Mouse (Mus musculus) neural tube, embryonic 15.5 days (tissue): Measurements from ENCODE around the gene Card9. TPM values are rescaled to one million over a fixed set of nuclear protein-coding genes. Genes with fewer than 3 reads are reported as not detected.
"Not testable (repeated sequence)": the region's sequence is repeated elsewhere in the genome, so short reads cannot be mapped to it uniquely, and the experiment has no call there.

Source experiments
- ATAC-seq: fragments of 200-750 bp; cut with Nextera tagmentation; 2 replicates; pipeline ENCODE4 v1.8.0; 2017; ENCODE audit warnings: mild to moderate bottlenecking, moderate TSS enrichment, moderate library complexity; ENCODE audit not compliant: low FRiP score
- H3K27ac ChIP-seq: fragments of 300-500 bp; sonication (generic); replicated peaks from 2 replicates; pipeline ENCODE4 v1.5.1; 2015; ENCODE audit warnings: mild to moderate bottlenecking, inconsistent platforms
- H3K27me3 ChIP-seq: fragments of 300-500 bp; sonication (generic); replicated peaks from 2 replicates; pipeline ENCODE4 v1.6.1; 2015; ENCODE audit warnings: inconsistent platforms
- H3K36me3 ChIP-seq: fragments of 300-500 bp; sonication (generic); 2 replicates; pipeline ENCODE4 v1.6.1; 2015; ENCODE audit warnings: inconsistent platforms
- H3K4me1 ChIP-seq: fragments of 300-500 bp; sonication (generic); 2 replicates; pipeline ENCODE4 v1.6.1; 2015; ENCODE audit warnings: inconsistent platforms
- H3K4me2 ChIP-seq: fragments of 300-500 bp; sonication (generic); 2 replicates; pipeline ENCODE4 v1.6.1; 2015; ENCODE audit warnings: inconsistent platforms, mild to moderate bottlenecking, moderate library complexity
- H3K4me3 ChIP-seq: fragments of 300-500 bp; sonication (generic); replicated peaks from 2 replicates; pipeline ENCODE4 v1.5.1; 2015; ENCODE audit warnings: mild to moderate bottlenecking, inconsistent platforms
- H3K9ac ChIP-seq: fragments of 300-500 bp; sonication (generic); replicated peaks from 2 replicates; pipeline ENCODE4 v1.6.1; 2015; ENCODE audit warnings: mild to moderate bottlenecking, inconsistent platforms
- H3K9me3 ChIP-seq: fragments of 300-500 bp; sonication (generic); replicated peaks from 2 replicates; pipeline ENCODE4 v1.6.1; 2016; ENCODE audit warnings: inconsistent platforms
- WGBS: fragments of 180-500 bp; shearing (Covaris S2); methylation state at CpG from one replicate; pipeline ENCODE4 v1.1.7; 2015; ENCODE audit warnings: mixed read lengths; 5-methylcytosine and 5-hydroxymethylcytosine counted together
- polyA plus RNA-seq: library from polyadenylated mRNA; unstranded; fragments of >200 nt; fragmentation: Nextera tagmentation; extraction: Ambion mirVana; gene quantifications from 2 replicates; pipeline ENCODE4 v1.2.1, GENCODE M21; 2015

The Card9 gene
- polyA plus RNA-seq, 1 experiment from 2014 or later = 2.1 TPM

GRCm38 (mm10) chr2:26389154-26389690, 28.5 kb upstream of the Card9 start, which contains the start of the genes Entr1 and Pmpca:
Gene Entr1, minus strand, starts transcription at chr2:26389316.
Gene Pmpca, plus strand, starts transcription at chr2:26389339.
- peak within 1 kb of the TSS; percentile 97 for H3K4me2 ChIP-seq
- H3K4me1 ChIP-seq = peaks cover 34% of the 10 kb centered on the region
- no peaks in the 10 kb centered on the region for H3K9me3 ChIP-seq
- H3K4me3 ChIP-seq = peak within 1 kb of the TSS; percentile 74
- ATAC-seq = peak; percentile 92
- WGBS = under 1% methylated on average over 60 of the region's 60 CpGs
- peak within 1 kb of the TSS; percentile 84 for H3K9ac ChIP-seq
- peak within 1 kb of the TSS; percentile 76 for H3K27ac ChIP-seq
- no peaks in the 10 kb centered on the region for H3K27me3 ChIP-seq
- H3K36me3 ChIP-seq = peaks cover 74% of the 10 kb centered on the region

- H3K36me3 ChIP-seq = peaks cover 74% of the 10 kb centered on the region
- peak overlapping the region; percentile 84 for H3K9ac ChIP-seq
- WGBS = under 1% methylated on average over 38 of the region's 45 CpGs
Observed at GRCm38 (mm10) chr2:26388682-26389153, 28.0 kb upstream of the Card9 start.

GRCm38 (mm10) chr2:26387713-26388112, 27.0 kb upstream of the Card9 start:
- Histone ChIP-seq H3K9ac (0 out of 2 replicates have a peak overlapping the region, but pooled peaks have one; percentile 28), H3K9me3 (no peaks in the 10 kb centered on the region), H3K27ac (no peak overlapping the region), H3K4me2 (peak overlapping the region; percentile 97), H3K4me1 (peaks cover 34% of the 10 kb centered on the region), H3K27me3 (no peaks in the 10 kb centered on the region), H3K4me3 (peak overlapping the region; percentile 74), H3K36me3 (peaks cover 74% of the 10 kb centered on the region)
- ATAC-seq = no peak
- 94% methylated on average over 3 of the region's 3 CpGs for WGBS

More at GRCm38 (mm10) chr2:26388682-26389153, 28.0 kb upstream of the Card9 start:
- Histone ChIP-seq H3K4me1 (peaks cover 34% of the 10 kb centered on the region), H3K9me3 (no peaks in the 10 kb centered on the region), H3K4me2 (peak overlapping the region; percentile 97), H3K27ac (peak overlapping the region; percentile 76), H3K4me3 (peak overlapping the region; percentile 74), H3K27me3 (no peaks in the 10 kb centered on the region)
- peak; percentile 64 for ATAC-seq

GRCm38 (mm10) chr2:26380871-26381270, 20.2 kb upstream of the Card9 start:
- H3K4me1 ChIP-seq = peaks cover 26% of the 10 kb centered on the region
- H3K27ac ChIP-seq = peak overlapping the region; percentile 71
- peak overlapping the region; percentile 93 for H3K4me2 ChIP-seq
- 35% methylated on average over 6 of the region's 6 CpGs for WGBS
- ATAC-seq, H3K27me3 ChIP-seq, H3K9me3 ChIP-seq: not testable (repeated sequence)
- H3K36me3 ChIP-seq = peaks cover 68% of the 10 kb centered on the region
- peak overlapping the region; percentile 85 for H3K4me3 ChIP-seq
- peak overlapping the region; percentile 76 for H3K9ac ChIP-seq

- H3K4me2 ChIP-seq = peak within 1 kb of the TSS; percentile 93
- H3K27me3 ChIP-seq = no peaks in the 10 kb centered on the region
- ATAC-seq = peak; percentile 95
- peak within 1 kb of the TSS; percentile 71 for H3K27ac ChIP-seq
- no peaks in the 10 kb centered on the region for H3K9me3 ChIP-seq
- peaks cover 67% of the 10 kb centered on the region for H3K36me3 ChIP-seq
- H3K4me3 ChIP-seq = peak within 1 kb of the TSS; percentile 85
- peak within 1 kb of the TSS; percentile 76 for H3K9ac ChIP-seq
- under 1% methylated on average over 38 of the region's 38 CpGs for WGBS
- peaks cover 26% of the 10 kb centered on the region for H3K4me1 ChIP-seq
Observed at GRCm38 (mm10) chr2:26380131-26380771, 19.5 kb upstream of the Card9 start, which contains the start of gene Snapc4. Gene Snapc4, minus strand, starts transcription at chr2:26380653.

- Histone ChIP-seq H3K27ac (no peak overlapping the region), H3K4me2 (no peak overlapping the region), H3K27me3 (no peaks in the 10 kb centered on the region), H3K9me3 (no peaks in the 10 kb centered on the region), H3K4me1 (no peaks in the 10 kb centered on the region), H3K4me3 (no peak overlapping the region), H3K36me3 (peaks cover 94% of the 10 kb centered on the region), H3K9ac (no peak overlapping the region)
- WGBS = 97% methylated on average over 8 of the region's 8 CpGs
- no peak for ATAC-seq
Observed at GRCm38 (mm10) chr2:26372396-26372795, 11.7 kb upstream of the Card9 start.

- peaks cover 95% of the 10 kb centered on the region for H3K36me3 ChIP-seq
- H3K9me3 ChIP-seq = no peaks in the 10 kb centered on the region
- H3K9ac ChIP-seq = no peak overlapping the region
- H3K27me3 ChIP-seq = no peaks in the 10 kb centered on the region
- H3K27ac ChIP-seq = no peak overlapping the region
- no peak for ATAC-seq
- H3K4me3 ChIP-seq = no peak overlapping the region
- H3K4me1 ChIP-seq = 0 out of 2 replicates have a peak, but pooled peaks cover 2% of the 10 kb centered on the region
- WGBS = 90% methylated on average over 1 of the region's 1 CpGs
- H3K4me2 ChIP-seq = no peak overlapping the region
Observed at GRCm38 (mm10) chr2:26368572-26368971, 7.9 kb upstream of the Card9 start.

GRCm38 (mm10) chr2:26367911-26368310, 7.2 kb upstream of the Card9 start:
- Histone ChIP-seq H3K9me3 (no peaks in the 10 kb centered on the region), H3K27me3 (no peaks in the 10 kb centered on the region), H3K9ac (no peak overlapping the region), H3K36me3 (peaks cover 93% of the 10 kb centered on the region), H3K4me1 (0 out of 2 replicates have a peak, but pooled peaks cover 2% of the 10 kb centered on the region), H3K4me2 (no peak overlapping the region), H3K27ac (no peak overlapping the region), H3K4me3 (no peak overlapping the region)
- WGBS = 91% methylated on average over 6 of the region's 6 CpGs
- no peak for ATAC-seq

- peaks cover 67% of the 10 kb centered on the region for H3K36me3 ChIP-seq
- no peak for ATAC-seq
Observed at GRCm38 (mm10) chr2:26364738-26365465, 4.2 kb upstream of the Card9 start.

GRCm38 (mm10) chr2:26363481-26363880, 2.8 kb upstream of the Card9 start:
- Histone ChIP-seq H3K4me2 (no peak overlapping the region), H3K9me3 (no peaks in the 10 kb centered on the region), H3K27ac (no peak overlapping the region), H3K4me1 (0 out of 2 replicates have a peak, but pooled peaks cover 2% of the 10 kb centered on the region), H3K27me3 (no peaks in the 10 kb centered on the region), H3K4me3 (no peak overlapping the region), H3K9ac (no peak overlapping the region), H3K36me3 (peaks cover 52% of the 10 kb centered on the region)
- WGBS = 89% methylated on average over 5 of the region's 5 CpGs
- no peak for ATAC-seq

More at GRCm38 (mm10) chr2:26364738-26365465, 4.2 kb upstream of the Card9 start:
- Histone ChIP-seq H3K27me3 (no peaks in the 10 kb centered on the region), H3K4me2 (no peak overlapping the region), H3K9me3 (no peaks in the 10 kb centered on the region), H3K9ac (no peak overlapping the region), H3K4me3 (no peak overlapping the region), H3K4me1 (0 out of 2 replicates have a peak, but pooled peaks cover 2% of the 10 kb centered on the region), H3K27ac (no peak overlapping the region)
- 82% methylated on average over 10 of the region's 10 CpGs for WGBS

GRCm38 (mm10) chr2:26362991-26363390, 2.3 kb upstream of the Card9 start:
- Histone ChIP-seq H3K36me3 (peaks cover 47% of the 10 kb centered on the region), H3K4me3 (no peak overlapping the region), H3K27ac (no peak overlapping the region), H3K27me3 (no peaks in the 10 kb centered on the region), H3K9me3 (no peaks in the 10 kb centered on the region), H3K9ac (no peak overlapping the region), H3K4me1 (0 out of 2 replicates have a peak, but pooled peaks cover 2% of the 10 kb centered on the region), H3K4me2 (no peak overlapping the region)
- no peak for ATAC-seq
- WGBS = 90% methylated on average over 5 of the region's 5 CpGs
